Mouse (Mus musculus) neural tube, embryonic 12.5 days (tissue): ENCODE measurements around the gene Gm3629. TPM values are rescaled to one million over a fixed set of nuclear protein-coding genes. Genes with fewer than 3 reads are reported as not detected.
"Not testable (repeated sequence)": the region's sequence is repeated elsewhere in the genome, so short reads cannot be mapped to it uniquely, and the experiment has no call there.

Source experiments
- ATAC-seq: fragments of 200-750 bp; cut with Nextera tagmentation; 2 replicates; pipeline ENCODE4 v1.8.0; 2017; ENCODE audit warnings: low read depth, mild to moderate bottlenecking, moderate TSS enrichment, moderate library complexity; ENCODE audit not compliant: low FRiP score
- H3K27ac ChIP-seq: fragments of 300-500 bp; sonication (generic); 2 replicates; pipeline ENCODE4 v1.5.1; 2016
- H3K27me3 ChIP-seq: fragments of 300-500 bp; sonication (generic); replicated peaks from 2 replicates; pipeline ENCODE4 v1.6.1; 2016; ENCODE audit warnings: mild to moderate bottlenecking
- H3K36me3 ChIP-seq: fragments of 300-500 bp; sonication (generic); 2 replicates; pipeline ENCODE4 v1.6.1; 2016; ENCODE audit warnings: mild to moderate bottlenecking
- H3K4me1 ChIP-seq: fragments of 300-500 bp; sonication (generic); 2 replicates; pipeline ENCODE4 v1.6.1; 2016
- H3K4me2 ChIP-seq: fragments of 300-500 bp; sonication (generic); replicated peaks from 2 replicates; pipeline ENCODE4 v1.6.1; 2016; ENCODE audit warnings: mild to moderate bottlenecking
- H3K4me3 ChIP-seq: fragments of 300-500 bp; sonication (generic); 2 replicates; pipeline ENCODE4 v1.5.1; 2016
- H3K9ac ChIP-seq: fragments of 300-500 bp; sonication (generic); 2 replicates; pipeline ENCODE4 v1.6.1; 2016; ENCODE audit warnings: mild to moderate bottlenecking
- H3K9me3 ChIP-seq: fragments of 300-500 bp; sonication (generic); 2 replicates; pipeline ENCODE4 v1.6.1; 2016; ENCODE audit warnings: mild to moderate bottlenecking
- WGBS: fragments of 180-500 bp; shearing (Covaris S2); methylation state at CpG from one replicate; pipeline ENCODE4 v1.1.7; 2016; 5-methylcytosine and 5-hydroxymethylcytosine counted together
- polyA plus RNA-seq: library from polyadenylated mRNA; unstranded; fragments of >200 nt; fragmentation: Nextera tagmentation; extraction: Ambion mirVana; gene quantifications from 2 replicates; pipeline ENCODE4 v1.2.1, GENCODE M21; 2016

Gene Gm3629
- 0.15 and 0.19 TPM in 2 replicates for polyA plus RNA-seq

DNA sequence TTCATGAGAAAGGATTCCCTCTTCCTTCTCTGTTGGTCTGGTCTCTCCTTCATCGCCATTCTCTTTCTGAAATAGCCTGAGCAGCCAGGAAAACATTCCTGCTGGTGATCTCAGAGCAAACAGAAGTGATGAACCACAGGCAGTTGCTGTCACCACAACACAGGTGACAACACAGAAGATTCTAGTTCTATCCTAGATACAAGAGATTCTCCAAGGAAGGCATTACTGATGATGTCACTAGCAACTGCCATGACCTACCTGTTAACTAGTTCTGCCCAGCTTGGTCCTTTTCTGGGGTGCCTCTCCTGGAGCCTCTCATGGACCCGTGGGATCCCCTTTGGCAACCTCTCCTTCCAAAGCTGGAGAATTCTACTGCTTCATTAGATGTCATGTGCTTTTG lies at the start of gene Gm3629:
Gm3629 (minus strand) TSS at position 101 of the 400 bp plus-strand sequence.
- WGBS: 43% methylated on average over 1 of the region's 2 CpGs
- H3K27ac ChIP-seq, H3K4me2 ChIP-seq, H3K4me1 ChIP-seq, ATAC-seq, H3K27me3 ChIP-seq, H3K9me3 ChIP-seq, H3K9ac ChIP-seq, H3K4me3 ChIP-seq, H3K36me3 ChIP-seq: not testable (repeated sequence)

DNA sequence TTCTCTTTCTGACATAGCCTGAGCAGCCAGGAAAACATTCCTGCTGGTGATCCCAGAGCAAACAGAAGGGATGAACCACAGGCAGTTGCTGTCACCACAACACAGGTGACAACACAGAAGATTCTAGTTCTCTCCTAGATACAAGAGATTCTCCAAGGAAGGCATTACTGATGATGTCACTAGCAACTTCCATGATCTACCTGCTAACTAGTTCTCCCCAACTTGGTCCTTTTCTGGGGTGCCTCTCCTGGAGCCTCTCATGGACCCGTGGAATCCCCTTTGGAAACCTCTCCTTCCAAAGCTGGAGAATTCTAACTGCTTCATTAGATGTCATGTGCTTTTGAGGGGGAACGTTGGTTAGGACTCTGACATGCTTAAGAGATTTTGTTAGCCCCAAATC lies 31.9 kb upstream of the Gm3629 start, which contains the start of gene Gm3460:
Gm3460 (minus strand) TSS at position 101 of the 400 bp plus-strand sequence.
- not testable (repeated sequence) for H3K9me3 ChIP-seq, ATAC-seq, H3K9ac ChIP-seq, H3K4me3 ChIP-seq, H3K4me2 ChIP-seq, H3K36me3 ChIP-seq, H3K27me3 ChIP-seq, H3K27ac ChIP-seq, H3K4me1 ChIP-seq
- 72% methylated on average over 1 of the region's 2 CpGs for WGBS

DNA sequence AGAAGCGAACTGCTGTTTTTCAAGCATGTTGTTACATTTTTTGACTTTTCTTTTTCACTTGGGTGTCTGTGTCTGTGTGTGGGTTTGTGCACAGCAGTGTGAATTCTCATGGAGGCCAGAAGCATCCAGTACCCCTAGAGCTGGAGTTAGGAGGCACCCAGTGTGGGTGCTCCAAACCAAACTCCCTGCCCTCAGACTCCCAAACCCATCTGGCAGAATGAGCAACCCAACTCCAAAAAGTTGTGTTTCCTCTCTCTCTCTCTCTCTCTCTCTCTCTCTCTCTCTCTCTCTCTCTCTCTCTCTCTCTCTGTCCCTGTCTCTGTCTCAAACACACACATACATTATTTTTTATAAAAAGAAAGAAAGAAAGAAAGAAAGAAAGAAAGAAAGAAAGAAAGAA lies 16.0 kb upstream of the Gm3629 start:
- not testable (repeated sequence) for H3K27ac ChIP-seq, H3K4me3 ChIP-seq, H3K9ac ChIP-seq, ATAC-seq, H3K27me3 ChIP-seq, H3K36me3 ChIP-seq, H3K4me1 ChIP-seq, H3K9me3 ChIP-seq, H3K4me2 ChIP-seq
- no CpG with 5 or more reads among the region's 1 CpGs for WGBS

DNA sequence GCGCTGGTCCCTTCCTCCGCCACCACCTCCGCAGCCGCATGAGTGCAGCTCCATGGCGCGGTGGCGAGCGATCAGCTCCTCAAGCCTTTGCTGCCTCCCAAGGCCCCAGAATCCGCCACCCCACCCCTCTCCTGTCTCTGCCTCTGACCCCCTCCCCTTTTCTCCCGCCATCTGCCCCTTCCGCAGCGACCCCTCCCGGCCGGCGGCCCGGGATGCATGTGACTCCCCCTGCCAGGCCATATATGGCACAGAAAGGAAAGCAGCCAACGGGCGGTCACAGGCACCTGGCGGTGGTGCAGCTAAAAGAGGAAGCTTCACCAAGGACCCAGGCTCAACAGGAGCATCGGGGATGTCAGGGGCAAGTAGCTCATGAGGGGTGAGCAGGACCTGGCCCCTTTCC lies 14.6 kb upstream of the Gm3629 start:
- not testable (repeated sequence) for H3K4me1 ChIP-seq, ATAC-seq, H3K27ac ChIP-seq, H3K36me3 ChIP-seq, H3K9me3 ChIP-seq, H3K27me3 ChIP-seq
- H3K4me3 ChIP-seq: peak overlapping the region; percentile 24
- H3K9ac ChIP-seq: peak overlapping the region; percentile 42; the same call in 1 of the 2 replicates
- peak overlapping the region; percentile 62 for H3K4me2 ChIP-seq
- WGBS: 5% methylated on average over 14 of the region's 20 CpGs

DNA sequence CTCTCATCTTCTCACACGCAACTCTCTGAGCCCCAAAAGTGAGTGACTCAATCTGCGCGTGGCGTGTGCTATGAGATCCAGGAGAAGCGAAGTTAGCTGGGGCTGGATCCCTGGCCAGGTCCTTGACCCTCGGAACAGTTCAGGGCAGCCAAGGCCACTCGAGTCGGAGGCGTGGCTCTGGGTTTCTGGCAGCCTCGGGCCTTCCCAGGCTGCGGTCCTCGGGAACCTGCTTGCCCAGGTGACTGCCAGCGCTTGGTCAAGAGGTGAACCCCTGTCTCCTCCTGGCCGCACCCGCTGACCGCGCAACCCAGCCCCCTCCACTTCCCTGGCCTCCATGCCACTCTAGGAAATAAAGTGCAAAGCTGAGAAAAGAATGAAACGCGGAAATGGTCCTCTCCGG lies 14.1 kb upstream of the Gm3629 start:
- WGBS: 8% methylated on average over 19 of the region's 20 CpGs
- H3K27me3 ChIP-seq, H3K9me3 ChIP-seq, H3K4me1 ChIP-seq, ATAC-seq, H3K36me3 ChIP-seq, H3K27ac ChIP-seq: not testable (repeated sequence)
- Histone ChIP-seq H3K4me2 (peak overlapping the region; percentile 62), H3K9ac (peak overlapping the region; percentile 42; the same call in 1 of the 2 replicates), H3K4me3 (peak overlapping the region; percentile 24)

DNA sequence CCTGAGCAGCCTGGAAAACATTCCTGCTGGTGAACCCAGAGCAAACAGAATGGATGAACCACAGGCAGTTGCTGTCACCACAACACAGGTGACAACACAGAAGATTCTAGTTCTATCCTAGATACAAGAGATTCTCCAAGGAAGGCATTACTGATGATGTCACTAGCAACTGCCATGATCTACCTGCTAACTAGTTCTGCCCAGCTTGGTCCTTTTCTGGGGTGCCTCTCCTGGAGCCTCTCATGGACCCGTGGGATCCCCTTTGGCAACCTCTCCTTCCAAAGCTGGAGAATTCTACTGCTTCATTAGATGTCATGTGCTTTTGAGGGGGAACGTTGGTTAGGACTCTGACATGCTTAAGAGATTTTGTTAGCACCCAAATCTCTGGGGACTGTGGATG lies 53.2 kb downstream of the Gm3629 start, which contains the start of gene Gm8356:
Gm8356 (minus strand) TSS at position 101 of the 400 bp plus-strand sequence.
- not testable (repeated sequence) for H3K36me3 ChIP-seq, H3K9me3 ChIP-seq, H3K4me1 ChIP-seq, H3K27me3 ChIP-seq, H3K9ac ChIP-seq, H3K4me2 ChIP-seq, ATAC-seq, H3K4me3 ChIP-seq, H3K27ac ChIP-seq
- WGBS: 89% methylated on average over 1 of the region's 2 CpGs

Other genes with a start within 250 kb of the Gm3629 start
- not detected in 2 replicates for gene Gm3618, start 246.9 kb downstream of the Gm3629 start, polyA plus RNA-seq
- not detected in 2 replicates for gene Gm16440, start 200.3 kb downstream of the Gm3629 start, polyA plus RNA-seq
- gene Gm3591, start 178.1 kb downstream of the Gm3629 start, polyA plus RNA-seq: 2.2 and 2.8 TPM in 2 replicates
- gene Gm3594, start 146.0 kb downstream of the Gm3629 start, polyA plus RNA-seq: not detected in 2 replicates
- not detected in 2 replicates for gene Gm8356, start 53.3 kb downstream of the Gm3629 start, polyA plus RNA-seq
- not detected in 2 replicates for gene Gm3460, start 31.8 kb upstream of the Gm3629 start, polyA plus RNA-seq
- 0.17 TPM in 1 of 2 replicates, not detected in the other for gene Gm10251, start 93.6 kb upstream of the Gm3629 start, polyA plus RNA-seq
- gene Gm8050, start 129.6 kb upstream of the Gm3629 start, polyA plus RNA-seq: not detected in 2 replicates
- 9.1 and 9.6 TPM in 2 replicates for gene Gm3636, start 151.7 kb upstream of the Gm3629 start, polyA plus RNA-seq
- not detected in 2 replicates for gene Gm8362, start 183.8 kb upstream of the Gm3629 start, polyA plus RNA-seq
- gene Gm3642, start 249.7 kb upstream of the Gm3629 start, polyA plus RNA-seq: not detected in 2 replicates